Mouse (Mus musculus) MEL (cell line): ENCODE results near the gene Rbpjl.

Experiments
- GATA1 ChIP-seq: IDR thresholded peaks from 2 replicates; pipeline ENCODE4 v1.6.1; 2011; ENCODE audit warnings: low read depth, low read length, improper control_type of control experiment
- ZMIZ1 ChIP-seq: IDR thresholded peaks from 2 replicates; pipeline ENCODE4 v1.6.1; 2012; ENCODE audit warnings: low read depth, mild to moderate bottlenecking, inconsistent platforms, low read length, improper control_type of control experiment, moderate library complexity
- ZNF384 ChIP-seq: IDR thresholded peaks from 2 replicates; pipeline ENCODE4 v1.6.1; 2012; ENCODE audit warnings: low read depth, mild to moderate bottlenecking, inconsistent platforms, low read length, improper control_type of control experiment

GRCm38 (mm10) chr2:164396911-164397310 lies 6.0 kb upstream of the Rbpjl start:
- TF ChIP-seq ZMIZ1 (no peak), GATA1 (no peak), ZNF384 (no peak)
